Mouse (Mus musculus) midbrain, embryonic 16.5 days (tissue): ENCODE data around the gene Foxe3. TPM values are rescaled to one million over a fixed set of nuclear protein-coding genes. Genes with fewer than 3 reads are reported as not detected.
A peak's percentile ranks its signal among the peaks of the same experiment; 100 is the strongest.
"Not testable (repeated sequence)": the region's sequence is repeated elsewhere in the genome, so short reads cannot be mapped to it uniquely, and the experiment has no call there.

Source experiments
- ATAC-seq: fragments of 200-750 bp; cut with Nextera tagmentation; 2 replicates; pipeline ENCODE4 v1.8.0; 2017; ENCODE audit warnings: moderate TSS enrichment
- H3K27ac ChIP-seq: fragments of 300-500 bp; sonication (generic); 2 replicates; pipeline ENCODE4 v1.5.1; 2014; ENCODE audit warnings: mild to moderate bottlenecking, low read length, mixed read lengths
- H3K27me3 ChIP-seq: fragments of 300-500 bp; sonication (generic); 2 replicates; pipeline ENCODE4 v1.6.1; 2014; ENCODE audit warnings: low read depth, low read length, mixed read lengths; ENCODE audit not compliant: control insufficient read depth, insufficient read depth
- H3K36me3 ChIP-seq: fragments of 300-500 bp; sonication (generic); 2 replicates; pipeline ENCODE4 v1.6.1; 2014; ENCODE audit warnings: mild to moderate bottlenecking, low read length, moderate library complexity, mixed read lengths; ENCODE audit not compliant: control insufficient read depth, insufficient read depth
- H3K4me1 ChIP-seq: fragments of 300-500 bp; sonication (generic); 2 replicates; pipeline ENCODE4 v1.6.1; 2014; ENCODE audit warnings: mild to moderate bottlenecking, low read length, mixed read lengths; ENCODE audit not compliant: control insufficient read depth, insufficient read depth
- H3K4me2 ChIP-seq: fragments of 300-500 bp; sonication (generic); 2 replicates; pipeline ENCODE4 v1.6.1; 2014; ENCODE audit warnings: mild to moderate bottlenecking, low read length, mixed read lengths
- H3K4me3 ChIP-seq: fragments of 300-500 bp; sonication (generic); 2 replicates; pipeline ENCODE4 v1.5.1; 2014; ENCODE audit warnings: low read depth, mild to moderate bottlenecking, low read length, moderate library complexity, mixed read lengths
- H3K9ac ChIP-seq: fragments of 300-500 bp; sonication (generic); 2 replicates; pipeline ENCODE4 v1.6.1; 2014; ENCODE audit warnings: low read depth, low read length, mixed read lengths
- H3K9me3 ChIP-seq: fragments of 300-500 bp; sonication (generic); replicated peaks from 2 replicates; pipeline ENCODE4 v1.6.1; 2014; ENCODE audit warnings: mild to moderate bottlenecking, low read length, mixed read lengths; ENCODE audit not compliant: control insufficient read depth, poor library complexity, severe bottlenecking
- WGBS: fragments of 180-500 bp; shearing (Covaris S2); extraction: QIAGEN DNeasy Blood & Tissue Kit; methylation state at CpG from one replicate; pipeline ENCODE4 v1.1.7; 2014; 5-methylcytosine and 5-hydroxymethylcytosine counted together
- polyA plus RNA-seq: library from polyadenylated mRNA; unstranded; fragments of >200 nt; fragmentation: Nextera tagmentation; extraction: Ambion mirVana; gene quantifications from 2 replicates; pipeline ENCODE4 v1.2.1, GENCODE M21; 2015

Gene Foxe3
- polyA plus RNA-seq = not detected in 2 replicates

GRCm38 (mm10) chr4:114925917-114926312, at the start of gene Foxe3:
Gene Foxe3 (minus strand): TSS chr4:114926013.
- ATAC-seq = peak; percentile 44; the same call in 1 of the 2 replicates
- Histone ChIP-seq H3K4me2 (peak within 1 kb of the TSS; percentile 61), H3K9ac (no peak within 1 kb of the TSS; the same call in 1 of the 2 replicates)

GRCm38 (mm10) chr4:114973229-114973740, 47.5 kb upstream of the Foxe3 start:
- Histone ChIP-seq H3K9ac (no peak overlapping the region), H3K4me1 (no peaks in the 10 kb centered on the region), H3K4me3 (no peak overlapping the region), H3K9me3 (no peaks in the 10 kb centered on the region), H3K4me2 (no peak overlapping the region), H3K36me3 (no peaks in the 10 kb centered on the region), H3K27ac (no peak overlapping the region), H3K27me3 (no peaks in the 10 kb centered on the region)
- WGBS = 100% methylated on average over 1 of the region's 1 CpGs
- no peak for ATAC-seq

More at GRCm38 (mm10) chr4:114925917-114926312, at the start of gene Foxe3:
- Histone ChIP-seq H3K36me3 (no peaks in the 10 kb centered on the region), H3K27me3 (peaks cover 62% of the 10 kb centered on the region), H3K9me3 (no peaks in the 10 kb centered on the region), H3K4me3 (peak within 1 kb of the TSS; percentile 41), H3K4me1 (peaks cover 10% of the 10 kb centered on the region; the same call in 1 of the 2 replicates), H3K27ac (no peak within 1 kb of the TSS)
- 3% methylated on average over 19 of the region's 25 CpGs for WGBS

DNA sequence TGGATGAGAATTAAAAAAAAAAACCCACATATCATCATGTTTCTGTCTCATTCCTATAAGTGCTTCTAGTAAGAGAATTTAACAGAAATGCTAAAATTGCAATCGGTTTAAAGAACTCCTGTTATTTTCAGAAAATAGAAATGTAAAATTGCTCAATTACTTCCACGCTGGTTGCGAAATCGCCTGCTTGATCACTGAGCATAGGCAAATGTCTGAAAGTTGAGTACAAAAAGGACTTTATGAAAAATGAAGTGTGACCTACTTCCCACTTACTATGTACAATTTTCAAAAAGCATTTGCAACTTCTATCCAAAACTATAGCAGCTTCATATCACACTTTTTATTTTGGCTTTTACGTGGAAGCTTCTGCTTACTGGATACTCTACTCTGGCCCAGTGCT, 44.9 kb upstream of the Foxe3 start:
- no peaks in the 10 kb centered on the region for H3K4me1 ChIP-seq
- H3K36me3 ChIP-seq = peaks cover 11% of the 10 kb centered on the region; the same call in 1 of the 2 replicates
- no peak overlapping the region for H3K4me3 ChIP-seq
- H3K9me3 ChIP-seq = no peaks in the 10 kb centered on the region
- ATAC-seq = no peak
- H3K27ac ChIP-seq = no peak overlapping the region
- H3K4me2 ChIP-seq = no peak overlapping the region
- 94% methylated on average over 5 of the region's 5 CpGs for WGBS
- H3K27me3 ChIP-seq = no peaks in the 10 kb centered on the region
- no peak overlapping the region for H3K9ac ChIP-seq

- H3K4me1 ChIP-seq, ATAC-seq, H3K9me3 ChIP-seq, H3K27ac ChIP-seq, H3K4me3 ChIP-seq, H3K4me2 ChIP-seq, H3K9ac ChIP-seq, H3K27me3 ChIP-seq: not testable (repeated sequence)
- 92% methylated on average over 2 of the region's 2 CpGs for WGBS
- H3K36me3 ChIP-seq = peaks cover 13% of the 10 kb centered on the region
These were observed 35.1 kb upstream of the Foxe3 start for GRCm38 (mm10) chr4:114960881-114961280.

GRCm38 (mm10) chr4:114959533-114959932, 33.7 kb upstream of the Foxe3 start:
- Histone ChIP-seq H3K27ac (no peak overlapping the region), H3K36me3 (peaks cover 8% of the 10 kb centered on the region), H3K4me1 (no peaks in the 10 kb centered on the region), H3K27me3 (no peaks in the 10 kb centered on the region), H3K9me3 (no peaks in the 10 kb centered on the region), H3K9ac (no peak overlapping the region), H3K4me3 (no peak overlapping the region), H3K4me2 (no peak overlapping the region)
- 97% methylated on average over 2 of the region's 2 CpGs for WGBS
- no peak for ATAC-seq

DNA sequence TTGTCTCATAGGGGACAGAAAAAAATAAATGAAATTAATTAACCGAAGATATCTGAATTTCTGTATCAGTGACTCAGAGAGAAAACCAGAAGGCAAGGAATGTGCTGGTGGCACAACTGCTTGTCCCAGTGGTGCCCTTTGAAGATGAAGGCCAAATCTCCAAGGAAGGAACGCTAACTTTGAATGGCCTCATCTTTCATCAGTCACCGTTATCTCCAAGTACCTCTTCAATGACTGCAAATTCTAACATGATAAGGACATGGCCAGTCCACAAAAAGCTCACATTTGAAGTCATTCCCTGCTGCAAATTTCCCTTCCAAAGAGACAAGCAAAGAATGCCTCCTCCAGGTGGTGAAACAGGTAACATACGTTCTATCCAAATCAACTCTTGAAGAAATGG, 33.0 kb upstream of the Foxe3 start:
- Histone ChIP-seq H3K27ac (no peak overlapping the region), H3K9ac (no peak overlapping the region), H3K4me3 (no peak overlapping the region), H3K9me3 (no peaks in the 10 kb centered on the region), H3K36me3 (peaks cover 8% of the 10 kb centered on the region; the same call in 1 of the 2 replicates), H3K27me3 (no peaks in the 10 kb centered on the region), H3K4me1 (no peaks in the 10 kb centered on the region), H3K4me2 (no peak overlapping the region)
- no peak for ATAC-seq
- WGBS = 91% methylated on average over 4 of the region's 4 CpGs

DNA sequence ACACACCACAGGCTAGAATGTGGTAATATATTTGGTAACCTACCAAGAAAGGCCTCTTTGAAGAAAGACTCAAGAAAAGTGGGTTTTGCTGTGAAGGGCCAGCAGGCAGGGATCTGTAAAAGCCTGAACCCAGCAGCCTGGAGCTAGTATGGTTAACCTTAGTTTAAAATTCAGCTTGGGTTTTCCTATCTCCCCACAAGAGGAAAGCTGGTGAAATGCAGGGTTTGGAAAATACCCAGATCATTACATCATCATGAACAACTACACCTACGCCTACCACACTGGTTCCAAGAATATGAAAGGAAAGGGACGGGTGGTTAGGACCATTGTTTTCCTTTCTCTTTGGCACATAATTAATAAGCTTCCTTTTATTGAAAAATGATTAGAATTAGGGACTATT, 32.4 kb upstream of the Foxe3 start:
- H3K4me1 ChIP-seq = no peaks in the 10 kb centered on the region
- H3K9me3 ChIP-seq = no peaks in the 10 kb centered on the region
- H3K27me3 ChIP-seq = no peaks in the 10 kb centered on the region
- peaks cover 8% of the 10 kb centered on the region; the same call in 1 of the 2 replicates for H3K36me3 ChIP-seq
- WGBS = 91% methylated on average over 2 of the region's 2 CpGs
- H3K27ac ChIP-seq = no peak overlapping the region
- H3K4me2 ChIP-seq = no peak overlapping the region
- H3K4me3 ChIP-seq = no peak overlapping the region
- H3K9ac ChIP-seq = no peak overlapping the region
- ATAC-seq = no peak

- H3K36me3 ChIP-seq = 0 out of 2 replicates have a peak, but pooled peaks cover 3% of the 10 kb centered on the region
- ATAC-seq = no peak
- no peak overlapping the region for H3K4me3 ChIP-seq
- no peaks in the 10 kb centered on the region for H3K4me1 ChIP-seq
- H3K9ac ChIP-seq = no peak overlapping the region
- no peaks in the 10 kb centered on the region for H3K9me3 ChIP-seq
- no peak overlapping the region for H3K27ac ChIP-seq
- H3K4me2 ChIP-seq = no peak overlapping the region
- H3K27me3 ChIP-seq = no peaks in the 10 kb centered on the region
These were observed 31.6 kb upstream of the Foxe3 start for GRCm38 (mm10) chr4:114957403-114957802.

DNA sequence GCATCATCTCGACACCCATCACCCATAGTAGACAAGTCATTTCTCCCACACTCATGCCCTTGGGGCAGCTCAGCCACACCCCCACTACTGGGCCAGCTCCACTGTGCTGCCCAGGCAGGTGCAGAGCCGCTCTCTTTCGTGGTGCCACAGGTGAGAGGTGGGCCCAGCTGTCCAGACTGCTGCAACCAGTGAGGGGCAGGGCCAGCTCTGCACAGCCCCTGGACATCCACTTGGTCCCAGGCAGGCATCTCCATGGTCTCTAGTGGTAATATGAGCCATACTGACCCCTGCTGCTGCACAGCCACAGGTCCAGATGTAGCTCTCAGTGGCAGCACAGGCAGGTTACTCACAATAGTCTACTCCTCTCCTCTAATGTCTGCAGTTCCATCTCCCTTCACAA, 27.4 kb upstream of the Foxe3 start:
- H3K4me3 ChIP-seq = no peak overlapping the region
- H3K9me3 ChIP-seq = no peaks in the 10 kb centered on the region
- no peaks in the 10 kb centered on the region for H3K27me3 ChIP-seq
- WGBS = 83% methylated on average over 3 of the region's 3 CpGs
- H3K9ac ChIP-seq = no peak overlapping the region
- ATAC-seq = peak; percentile 65
- no peaks in the 10 kb centered on the region for H3K4me1 ChIP-seq
- no peak overlapping the region for H3K4me2 ChIP-seq
- H3K36me3 ChIP-seq = no peaks in the 10 kb centered on the region
- H3K27ac ChIP-seq = no peak overlapping the region
